Mouse (Mus musculus): ENCODE results near the gene Ice2.

The Ice2 gene

GRCm38 (mm10) chr9:69458982-69459381 is 61.3 kb downstream of the Ice2 start:
- DNase-seq (ENCODE audit: low read depth, low spot score) = no peak

GRCm38 (mm10) chr9:69459876-69460275 is 62.2 kb downstream of the Ice2 start:
- DNase-seq (ENCODE audit: low read depth, low spot score) = no peak

GRCm38 (mm10) chr9:69463046-69463445 is 65.3 kb downstream of the Ice2 start:
- DNase-seq (ENCODE audit: low read depth, low spot score) = no peak

- no peak for DNase-seq (ENCODE audit: low read depth, low spot score)
Measured at GRCm38 (mm10) chr9:69464109-69464756, 66.5 kb downstream of the Ice2 start.

GRCm38 (mm10) chr9:69466098-69466497 is 68.4 kb downstream of the Ice2 start:
- no peak for DNase-seq (ENCODE audit: low read depth, low spot score)

- DNase-seq (ENCODE audit: low read depth, low spot score) = no peak
Measured at GRCm38 (mm10) chr9:69467310-69467939, 69.7 kb downstream of the Ice2 start.

- DNase-seq (ENCODE audit: low read depth, low spot score) = no peak
Measured at GRCm38 (mm10) chr9:69468991-69469390, 71.3 kb downstream of the Ice2 start.

- DNase-seq (ENCODE audit: low read depth, low spot score) = no peak
Measured at GRCm38 (mm10) chr9:69470362-69470761, 72.7 kb downstream of the Ice2 start.

GRCm38 (mm10) chr9:69470921-69471320 is 73.2 kb downstream of the Ice2 start:
- no peak for DNase-seq (ENCODE audit: low read depth, low spot score)

GRCm38 (mm10) chr9:69472724-69473123 is 75.0 kb downstream of the Ice2 start:
- DNase-seq (ENCODE audit: low read depth, low spot score) = no peak

GRCm38 (mm10) chr9:69475873-69476272 is 78.2 kb downstream of the Ice2 start:
- DNase-seq (ENCODE audit: low read depth, low spot score) = no peak

GRCm38 (mm10) chr9:69477195-69477823 is 79.6 kb downstream of the Ice2 start:
- no peak for DNase-seq (ENCODE audit: low read depth, low spot score)

GRCm38 (mm10) chr9:69477824-69478222 is 80.1 kb downstream of the Ice2 start:
- no peak for DNase-seq (ENCODE audit: low read depth, low spot score)

- peak; percentile 74 for DNase-seq (ENCODE audit: low read depth, low spot score)
Measured at GRCm38 (mm10) chr9:69480344-69480743, 82.6 kb downstream of the Ice2 start.

Data from A20 (cell line).